Mouse (Mus musculus): Measurements from ENCODE around the gene Styk1. TPM values are rescaled to one million over a fixed set of nuclear protein-coding genes. Genes with fewer than 3 reads are reported as not detected.
A peak's percentile ranks its signal among the peaks of the same experiment; 100 is the strongest.

Gene Styk1
- polyA plus RNA-seq, 1 experiment from 2014 or later: 0.91 TPM

- Histone ChIP-seq H3K36me3 (ENCODE audit: control insufficient read depth, insufficient read depth, low read length) (no peaks in the 10 kb centered on the region), H3K4me2 (ENCODE audit: low read depth, low read length, severe bottlenecking) (no peak overlapping the region), H3K9me3 (ENCODE audit: control insufficient read depth, low read length) (no peaks in the 10 kb centered on the region), H3K27me3 (ENCODE audit: control insufficient read depth, insufficient read depth, low read length) (no peaks in the 10 kb centered on the region), H3K4me1 (replicated peaks; ENCODE audit: control insufficient read depth, insufficient read depth, low read length) (no peaks in the 10 kb centered on the region), H3K4me3 (ENCODE audit: low read depth, low read length) (no peak overlapping the region), H3K27ac (ENCODE audit: low read depth, low read length) (no peak overlapping the region), H3K9ac (ENCODE audit: low read length) (no peak overlapping the region)
- no peak for ATAC-seq (replicated peaks; ENCODE audit: low FRiP score)
- 77% methylated on average over 3 of the region's 3 CpGs for WGBS
- no peak for DNase-seq (ENCODE audit: low spot score)
Measured at GRCm38 (mm10) chr6:131321854-131322639, 31.4 kb downstream of the Styk1 start.

- no peak overlapping the region for H3K4me2 ChIP-seq (ENCODE audit: low read depth, low read length, severe bottlenecking)
- 85% methylated on average over 7 of the region's 7 CpGs for WGBS
- no peak for DNase-seq (ENCODE audit: low spot score)
- ATAC-seq (replicated peaks; ENCODE audit: low FRiP score): no peak
- no peaks in the 10 kb centered on the region for H3K9me3 ChIP-seq (ENCODE audit: control insufficient read depth, low read length)
- H3K4me3 ChIP-seq (ENCODE audit: low read depth, low read length): no peak overlapping the region
- no peak overlapping the region for H3K9ac ChIP-seq (ENCODE audit: low read length)
- no peaks in the 10 kb centered on the region for H3K36me3 ChIP-seq (ENCODE audit: control insufficient read depth, insufficient read depth, low read length)
- no peak overlapping the region for H3K27ac ChIP-seq (ENCODE audit: low read depth, low read length)
- no peaks in the 10 kb centered on the region for H3K27me3 ChIP-seq (ENCODE audit: control insufficient read depth, insufficient read depth, low read length)
- H3K4me1 ChIP-seq (replicated peaks; ENCODE audit: control insufficient read depth, insufficient read depth, low read length): no peaks in the 10 kb centered on the region
Measured at GRCm38 (mm10) chr6:131316155-131317101, 37.0 kb downstream of the Styk1 start.

GRCm38 (mm10) chr6:131308031-131308430, 45.4 kb downstream of the Styk1 start:
- Histone ChIP-seq H3K36me3 (ENCODE audit: control insufficient read depth, insufficient read depth, low read length) (no peaks in the 10 kb centered on the region), H3K4me3 (ENCODE audit: low read depth, low read length) (no peak overlapping the region), H3K9ac (ENCODE audit: low read length) (no peak overlapping the region), H3K9me3 (ENCODE audit: control insufficient read depth, low read length) (no peaks in the 10 kb centered on the region), H3K4me1 (replicated peaks; ENCODE audit: control insufficient read depth, insufficient read depth, low read length) (no peaks in the 10 kb centered on the region), H3K27me3 (ENCODE audit: control insufficient read depth, insufficient read depth, low read length) (no peaks in the 10 kb centered on the region), H3K4me2 (ENCODE audit: low read depth, low read length, severe bottlenecking) (no peak overlapping the region), H3K27ac (ENCODE audit: low read depth, low read length) (no peak overlapping the region)
- ATAC-seq (replicated peaks; ENCODE audit: low FRiP score): no peak
- DNase-seq (ENCODE audit: low spot score): no peak
- WGBS: 78% methylated on average over 3 of the region's 3 CpGs

GRCm38 (mm10) chr6:131304776-131305175, 48.6 kb downstream of the Styk1 start:
- no peak overlapping the region for H3K4me3 ChIP-seq (ENCODE audit: low read depth, low read length)
- no peak overlapping the region for H3K27ac ChIP-seq (ENCODE audit: low read depth, low read length)
- H3K36me3 ChIP-seq (ENCODE audit: control insufficient read depth, insufficient read depth, low read length): no peaks in the 10 kb centered on the region
- WGBS: 74% methylated on average over 3 of the region's 3 CpGs
- H3K9ac ChIP-seq (ENCODE audit: low read length): no peak overlapping the region
- H3K9me3 ChIP-seq (ENCODE audit: control insufficient read depth, low read length): no peaks in the 10 kb centered on the region
- DNase-seq (ENCODE audit: low spot score): no peak
- H3K4me1 ChIP-seq (replicated peaks; ENCODE audit: control insufficient read depth, insufficient read depth, low read length): no peaks in the 10 kb centered on the region
- ATAC-seq (replicated peaks; ENCODE audit: low FRiP score): no peak
- H3K27me3 ChIP-seq (ENCODE audit: control insufficient read depth, insufficient read depth, low read length): no peaks in the 10 kb centered on the region
- no peak overlapping the region for H3K4me2 ChIP-seq (ENCODE audit: low read depth, low read length, severe bottlenecking)

GRCm38 (mm10) chr6:131298531-131298930, 54.9 kb downstream of the Styk1 start:
- Histone ChIP-seq H3K27ac (ENCODE audit: low read depth, low read length) (no peak overlapping the region), H3K9me3 (ENCODE audit: control insufficient read depth, low read length) (no peaks in the 10 kb centered on the region), H3K4me1 (replicated peaks; ENCODE audit: control insufficient read depth, insufficient read depth, low read length) (no peaks in the 10 kb centered on the region), H3K4me3 (ENCODE audit: low read depth, low read length) (no peak overlapping the region), H3K27me3 (ENCODE audit: control insufficient read depth, insufficient read depth, low read length) (no peaks in the 10 kb centered on the region), H3K9ac (ENCODE audit: low read length) (no peak overlapping the region), H3K36me3 (ENCODE audit: control insufficient read depth, insufficient read depth, low read length) (no peaks in the 10 kb centered on the region), H3K4me2 (ENCODE audit: low read depth, low read length, severe bottlenecking) (no peak overlapping the region)
- no peak for DNase-seq (ENCODE audit: low spot score)
- no peak for ATAC-seq (replicated peaks; ENCODE audit: low FRiP score)

GRCm38 (mm10) chr6:131294435-131295112, 58.8 kb downstream of the Styk1 start:
- Histone ChIP-seq H3K9ac (ENCODE audit: low read length) (no peak overlapping the region), H3K9me3 (ENCODE audit: control insufficient read depth, low read length) (no peaks in the 10 kb centered on the region), H3K27ac (ENCODE audit: low read depth, low read length) (no peak overlapping the region), H3K36me3 (ENCODE audit: control insufficient read depth, insufficient read depth, low read length) (no peaks in the 10 kb centered on the region), H3K4me1 (replicated peaks; ENCODE audit: control insufficient read depth, insufficient read depth, low read length) (peaks cover 7% of the 10 kb centered on the region; the same call in 1 of the 2 replicates), H3K4me3 (ENCODE audit: low read depth, low read length) (no peak overlapping the region), H3K4me2 (ENCODE audit: low read depth, low read length, severe bottlenecking) (no peak overlapping the region), H3K27me3 (ENCODE audit: control insufficient read depth, insufficient read depth, low read length) (no peaks in the 10 kb centered on the region)
- no peak for ATAC-seq (replicated peaks; ENCODE audit: low FRiP score)
- DNase-seq (ENCODE audit: low spot score): no peak
- 90% methylated on average over 5 of the region's 5 CpGs for WGBS

GRCm38 (mm10) chr6:131293916-131294315, 59.5 kb downstream of the Styk1 start:
- Histone ChIP-seq H3K4me2 (ENCODE audit: low read depth, low read length, severe bottlenecking) (no peak overlapping the region), H3K27me3 (ENCODE audit: control insufficient read depth, insufficient read depth, low read length) (no peaks in the 10 kb centered on the region), H3K9me3 (ENCODE audit: control insufficient read depth, low read length) (no peaks in the 10 kb centered on the region), H3K4me3 (ENCODE audit: low read depth, low read length) (no peak overlapping the region), H3K27ac (ENCODE audit: low read depth, low read length) (no peak overlapping the region), H3K9ac (ENCODE audit: low read length) (no peak overlapping the region), H3K4me1 (replicated peaks; ENCODE audit: control insufficient read depth, insufficient read depth, low read length) (peaks cover 7% of the 10 kb centered on the region; the same call in 1 of the 2 replicates), H3K36me3 (ENCODE audit: control insufficient read depth, insufficient read depth, low read length) (no peaks in the 10 kb centered on the region)
- no peak for DNase-seq (ENCODE audit: low spot score)
- WGBS: 89% methylated on average over 5 of the region's 5 CpGs
- no peak for ATAC-seq (replicated peaks; ENCODE audit: low FRiP score)

GRCm38 (mm10) chr6:131292991-131293788, 60.2 kb downstream of the Styk1 start, which contains the start of gene Magohb:
Gene Magohb, minus strand, starts transcription at chr6:131293244.
- peak; percentile 90 for DNase-seq (ENCODE audit: low spot score)
- H3K27ac ChIP-seq (ENCODE audit: low read depth, low read length): no peak within 1 kb of the TSS
- 1% methylated on average over 49 of the region's 51 CpGs for WGBS
- peak; percentile 89 for ATAC-seq (replicated peaks; ENCODE audit: low FRiP score)
- no peaks in the 10 kb centered on the region for H3K27me3 ChIP-seq (ENCODE audit: control insufficient read depth, insufficient read depth, low read length)
- H3K4me2 ChIP-seq (ENCODE audit: low read depth, low read length, severe bottlenecking): peak within 1 kb of the TSS; percentile 63
- H3K4me1 ChIP-seq (replicated peaks; ENCODE audit: control insufficient read depth, insufficient read depth, low read length): peaks cover 7% of the 10 kb centered on the region; the same call in 1 of the 2 replicates
- peak within 1 kb of the TSS; percentile 68 for H3K9ac ChIP-seq (ENCODE audit: low read length)
- peak within 1 kb of the TSS; percentile 61 for H3K4me3 ChIP-seq (ENCODE audit: low read depth, low read length)
- no peaks in the 10 kb centered on the region for H3K9me3 ChIP-seq (ENCODE audit: control insufficient read depth, low read length)
- H3K36me3 ChIP-seq (ENCODE audit: control insufficient read depth, insufficient read depth, low read length): no peaks in the 10 kb centered on the region

Measured in forebrain, embryonic 11.5 days (tissue).